Mouse (Mus musculus): ENCODE results near the gene Gm3183.
"Not testable (repeated sequence)": the region's sequence is repeated elsewhere in the genome, so short reads cannot be mapped to it uniquely, and the experiment has no call there.

GRCm38 (mm10) chr5:94865136-94865535 is at the start of gene Gm3183:
- TF ChIP-seq CTCF (conservative IDR thresholded peaks at IDR 0.05; ENCODE audit: insufficient read depth, insufficient read length, low read depth, low read length); POLR2A (IDR thresholded peaks at IDR 0.05; ENCODE audit: low read depth, low read length): not testable (repeated sequence)

Measured in kidney, adult 2 months (tissue).